Mouse (Mus musculus): ENCODE measurements at regions not wholly inside any gene's neighbourhood (a gene's known extent, or its start where the extent isn't known, plus 50 kb on each side); places are given as distances from the start of the nearest gene placed in this dataset.

GRCm38 (mm10) chr16:9285921-9286320 lies 456.0 kb downstream of the 1810013L24Rik start:
- no peaks in the 10 kb centered on the region for H3K27me3 ChIP-seq
- H3K4me3 ChIP-seq (replicated peaks): no peak overlapping the region
- H3K36me3 ChIP-seq: no peaks in the 10 kb centered on the region
- no peak for ATAC-seq (ENCODE audit: insufficient number of reproducible peaks, insufficient read depth, low FRiP score, low TSS enrichment, low read depth)
- H3K4me1 ChIP-seq (replicated peaks): no peaks in the 10 kb centered on the region
- WGBS: 86% methylated on average over 1 of the region's 1 CpGs
- H3K27ac ChIP-seq: no peak overlapping the region
- no peak overlapping the region for H3K4me2 ChIP-seq
- H3K9me3 ChIP-seq: no peaks in the 10 kb centered on the region
- no peak overlapping the region for H3K9ac ChIP-seq (replicated peaks)

DNA sequence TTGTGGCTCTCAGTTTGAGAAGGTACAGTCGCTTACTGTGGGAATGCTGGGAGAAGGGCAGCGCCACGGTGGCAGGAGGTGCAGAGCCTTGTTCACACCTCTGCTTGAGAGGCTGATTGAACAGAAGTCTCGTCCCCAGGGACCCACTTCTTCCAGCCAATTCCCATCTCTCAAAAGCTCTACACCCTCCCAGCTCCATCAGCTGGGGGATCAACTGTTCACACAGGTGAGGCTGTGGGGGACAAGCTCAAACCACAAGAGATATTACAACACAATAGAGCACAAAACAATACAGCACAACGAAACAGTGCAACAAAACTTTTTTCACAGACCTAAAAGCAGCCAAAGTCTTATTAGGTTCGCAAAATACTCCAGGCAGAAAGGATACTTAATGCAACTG lies 457.7 kb downstream of the 1810013L24Rik start:
- no peak overlapping the region for H3K4me3 ChIP-seq (replicated peaks)
- 77% methylated on average over 6 of the region's 6 CpGs for WGBS
- H3K4me2 ChIP-seq: no peak overlapping the region
- H3K27me3 ChIP-seq: no peaks in the 10 kb centered on the region
- H3K36me3 ChIP-seq: no peaks in the 10 kb centered on the region
- H3K9me3 ChIP-seq: no peaks in the 10 kb centered on the region
- no peak for ATAC-seq (ENCODE audit: insufficient number of reproducible peaks, insufficient read depth, low FRiP score, low TSS enrichment, low read depth)
- no peak overlapping the region for H3K9ac ChIP-seq (replicated peaks)
- no peak overlapping the region for H3K27ac ChIP-seq
- 0 out of 2 replicates have a peak, but pooled peaks cover 5% of the 10 kb centered on the region for H3K4me1 ChIP-seq (replicated peaks)

DNA sequence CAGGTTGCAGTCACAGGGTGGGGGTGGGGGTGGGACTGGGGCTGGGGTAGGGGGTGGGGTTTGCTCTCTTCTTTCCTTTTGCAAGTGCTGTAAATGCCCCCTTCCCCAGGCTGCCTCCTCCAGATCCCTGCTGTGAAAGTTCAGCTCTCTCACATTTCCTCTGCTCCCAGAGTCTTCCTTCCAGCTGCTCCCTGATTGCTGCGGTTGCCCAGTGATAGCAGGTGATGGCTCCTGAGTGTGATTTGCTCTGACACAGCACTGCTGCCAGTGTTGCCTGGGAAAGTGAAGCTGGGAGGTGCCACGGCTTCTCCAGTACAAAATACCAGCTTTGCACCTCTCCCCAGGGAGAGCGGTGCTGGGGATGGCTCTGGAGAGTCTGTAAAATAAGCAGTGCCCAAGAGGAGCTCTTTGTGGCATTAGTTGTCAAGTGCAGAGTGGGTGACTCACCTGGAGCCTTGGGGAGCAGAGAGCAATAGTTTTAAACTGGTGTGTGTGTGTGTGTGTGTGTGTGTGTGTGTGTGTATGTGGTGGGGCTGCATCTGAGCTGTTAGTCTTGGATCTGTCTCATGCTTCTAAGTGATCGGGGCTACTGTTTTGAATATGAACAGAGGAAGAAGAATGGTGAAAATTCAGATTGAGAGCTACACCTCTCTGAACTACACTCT lies 461.6 kb downstream of the 1810013L24Rik start:
- Histone ChIP-seq H3K4me1 (replicated peaks) (0 out of 2 replicates have a peak, but pooled peaks cover 5% of the 10 kb centered on the region), H3K27me3 (no peaks in the 10 kb centered on the region), H3K27ac (no peak overlapping the region), H3K9me3 (no peaks in the 10 kb centered on the region), H3K9ac (replicated peaks) (no peak overlapping the region), H3K4me2 (no peak overlapping the region), H3K36me3 (no peaks in the 10 kb centered on the region), H3K4me3 (replicated peaks) (no peak overlapping the region)
- 59% methylated on average over 4 of the region's 4 CpGs for WGBS
- ATAC-seq (ENCODE audit: insufficient number of reproducible peaks, insufficient read depth, low FRiP score, low TSS enrichment, low read depth): no peak

DNA sequence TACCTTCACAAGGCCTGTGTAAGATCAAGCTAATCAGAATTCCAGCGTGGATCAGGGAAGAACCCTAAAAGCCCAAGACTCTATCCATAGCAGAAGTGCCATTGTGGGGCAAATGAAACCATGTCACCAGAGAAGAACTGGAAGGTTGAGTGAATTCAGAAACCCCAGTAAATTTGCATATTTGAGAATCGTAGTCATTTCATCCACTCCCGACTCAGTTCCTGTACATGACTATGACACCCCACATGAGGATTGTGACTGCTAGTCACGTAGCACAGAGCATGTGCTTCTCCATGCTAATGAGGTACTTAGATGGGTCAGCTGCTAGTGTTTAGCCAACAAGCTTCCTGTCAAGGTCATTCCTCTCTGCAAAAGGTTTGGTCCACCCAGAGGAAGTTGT lies 473.2 kb downstream of the 1810013L24Rik start:
- WGBS: 91% methylated on average over 4 of the region's 4 CpGs
- H3K36me3 ChIP-seq: no peaks in the 10 kb centered on the region
- no peak overlapping the region for H3K4me2 ChIP-seq
- H3K9ac ChIP-seq (replicated peaks): no peak overlapping the region
- no peak overlapping the region for H3K4me3 ChIP-seq (replicated peaks)
- no peak overlapping the region for H3K27ac ChIP-seq
- H3K9me3 ChIP-seq: no peaks in the 10 kb centered on the region
- no peak for ATAC-seq (ENCODE audit: insufficient number of reproducible peaks, insufficient read depth, low FRiP score, low TSS enrichment, low read depth)
- no peaks in the 10 kb centered on the region for H3K27me3 ChIP-seq
- H3K4me1 ChIP-seq (replicated peaks): no peaks in the 10 kb centered on the region

GRCm38 (mm10) chr16:9304079-9304478 lies 474.2 kb downstream of the 1810013L24Rik start:
- no peak overlapping the region for H3K4me2 ChIP-seq
- no peaks in the 10 kb centered on the region for H3K36me3 ChIP-seq
- no peaks in the 10 kb centered on the region for H3K27me3 ChIP-seq
- H3K27ac ChIP-seq: no peak overlapping the region
- H3K9me3 ChIP-seq: no peaks in the 10 kb centered on the region
- H3K4me3 ChIP-seq (replicated peaks): no peak overlapping the region
- no peak overlapping the region for H3K9ac ChIP-seq (replicated peaks)
- no peaks in the 10 kb centered on the region for H3K4me1 ChIP-seq (replicated peaks)
- no peak for ATAC-seq (ENCODE audit: insufficient number of reproducible peaks, insufficient read depth, low FRiP score, low TSS enrichment, low read depth)
- 96% methylated on average over 1 of the region's 1 CpGs for WGBS

DNA sequence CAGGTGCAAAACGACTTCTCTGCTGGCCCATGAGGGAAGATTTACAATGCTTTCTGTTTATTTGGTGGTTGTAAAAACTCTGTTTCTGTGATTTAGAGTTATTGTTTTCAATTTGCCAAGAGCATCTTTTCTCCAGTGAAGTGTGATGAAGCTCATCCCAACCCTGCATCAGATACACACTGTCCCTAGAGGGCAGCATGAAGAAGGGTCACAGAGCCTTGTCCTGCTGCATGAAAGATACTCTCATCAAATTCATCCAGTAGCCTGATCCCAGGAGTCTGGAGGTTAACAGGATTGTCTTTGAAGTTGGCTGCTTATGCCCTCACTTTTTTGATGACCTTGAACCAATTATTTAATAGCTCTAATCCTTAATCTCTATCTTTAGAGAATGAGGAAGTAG lies 480.8 kb downstream of the 1810013L24Rik start:
- WGBS: 20% methylated on average over 1 of the region's 1 CpGs

DNA sequence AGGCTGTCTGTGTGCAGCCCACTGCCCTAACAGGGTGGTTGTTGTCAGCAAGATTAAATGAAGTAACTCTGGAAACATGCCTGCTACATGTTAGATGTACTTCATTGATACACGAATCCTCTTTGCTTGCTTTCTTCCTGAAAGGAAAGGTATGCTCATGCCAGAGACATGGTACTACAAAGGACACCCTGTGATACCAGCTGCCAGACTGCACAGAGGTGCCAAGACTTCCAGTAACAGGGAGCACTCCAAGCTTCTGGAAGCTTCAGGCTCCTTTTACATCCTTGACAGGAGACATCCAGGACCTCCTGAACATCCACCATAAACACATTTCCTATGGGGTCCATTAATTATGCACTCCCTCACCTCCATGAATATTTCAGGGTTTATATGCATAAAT lies 505.7 kb downstream of the 1810013L24Rik start:
- no peaks in the 10 kb centered on the region for H3K4me1 ChIP-seq (replicated peaks)
- no peak for ATAC-seq (ENCODE audit: insufficient number of reproducible peaks, insufficient read depth, low FRiP score, low TSS enrichment, low read depth)
- WGBS: 85% methylated on average over 1 of the region's 1 CpGs
- no peak overlapping the region for H3K4me2 ChIP-seq
- no peak overlapping the region for H3K9ac ChIP-seq (replicated peaks)
- H3K4me3 ChIP-seq (replicated peaks): no peak overlapping the region
- H3K9me3 ChIP-seq: no peaks in the 10 kb centered on the region
- H3K36me3 ChIP-seq: no peaks in the 10 kb centered on the region
- H3K27ac ChIP-seq: no peak overlapping the region
- no peaks in the 10 kb centered on the region for H3K27me3 ChIP-seq

More for the DNA sequence above, 480.8 kb downstream of the 1810013L24Rik start:
- H3K27me3 ChIP-seq: no peaks in the 10 kb centered on the region
- no peak overlapping the region for H3K4me3 ChIP-seq (replicated peaks)
- no peaks in the 10 kb centered on the region for H3K36me3 ChIP-seq
- no peaks in the 10 kb centered on the region for H3K9me3 ChIP-seq
- no peaks in the 10 kb centered on the region for H3K4me1 ChIP-seq (replicated peaks)
- ATAC-seq (ENCODE audit: insufficient number of reproducible peaks, insufficient read depth, low FRiP score, low TSS enrichment, low read depth): no peak
- no peak overlapping the region for H3K27ac ChIP-seq
- no peak overlapping the region for H3K4me2 ChIP-seq
- no peak overlapping the region for H3K9ac ChIP-seq (replicated peaks)

DNA sequence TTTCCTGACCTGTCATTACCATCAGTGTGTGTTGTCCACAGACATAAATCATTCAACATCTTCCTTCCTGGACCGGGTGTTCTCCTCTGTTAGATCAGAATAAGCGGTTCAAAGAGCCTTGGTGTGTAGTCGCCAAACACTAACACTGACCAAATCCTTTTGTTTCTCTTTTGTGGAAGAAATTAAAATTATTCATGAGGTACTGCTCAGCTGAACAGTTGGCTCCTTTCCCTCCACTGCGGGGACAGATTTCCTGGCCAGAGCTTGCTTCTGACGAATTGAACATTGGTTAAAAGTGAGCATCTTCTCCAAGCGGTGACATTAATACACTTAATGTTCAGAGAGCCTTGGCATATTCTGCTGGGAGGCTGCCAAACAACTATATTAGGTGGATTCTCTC lies 506.2 kb downstream of the 1810013L24Rik start:
- Histone ChIP-seq H3K27me3 (no peaks in the 10 kb centered on the region), H3K9ac (replicated peaks) (no peak overlapping the region), H3K9me3 (no peaks in the 10 kb centered on the region), H3K4me2 (no peak overlapping the region), H3K36me3 (no peaks in the 10 kb centered on the region), H3K27ac (no peak overlapping the region), H3K4me3 (replicated peaks) (no peak overlapping the region), H3K4me1 (replicated peaks) (no peaks in the 10 kb centered on the region)
- WGBS: 89% methylated on average over 6 of the region's 6 CpGs
- no peak for ATAC-seq (ENCODE audit: insufficient number of reproducible peaks, insufficient read depth, low FRiP score, low TSS enrichment, low read depth)

DNA sequence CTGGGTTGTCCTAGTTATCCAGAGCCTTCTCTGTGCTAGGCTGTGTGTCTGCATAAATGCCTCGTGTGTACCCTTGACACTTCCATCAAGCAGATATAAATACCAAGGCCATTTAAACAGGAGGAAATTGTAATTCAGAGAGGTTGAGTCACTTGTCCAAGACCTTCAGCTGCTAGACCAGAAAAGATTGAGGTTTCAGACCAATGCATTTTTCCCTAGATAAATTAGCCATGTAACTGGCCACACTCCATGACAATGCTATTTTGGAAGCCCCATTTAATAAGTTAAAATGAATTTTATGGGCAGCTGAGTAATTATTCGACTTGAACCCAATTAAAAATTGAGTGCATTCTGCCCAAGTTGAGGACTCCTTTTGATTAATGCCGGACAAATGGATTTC lies 509.6 kb downstream of the 1810013L24Rik start:
- no peak overlapping the region for H3K4me2 ChIP-seq
- no peaks in the 10 kb centered on the region for H3K36me3 ChIP-seq
- 74% methylated on average over 3 of the region's 3 CpGs for WGBS
- no peak overlapping the region for H3K27ac ChIP-seq
- no peak overlapping the region for H3K9ac ChIP-seq (replicated peaks)
- no peaks in the 10 kb centered on the region for H3K9me3 ChIP-seq
- no peak overlapping the region for H3K4me3 ChIP-seq (replicated peaks)
- no peak for ATAC-seq (ENCODE audit: insufficient number of reproducible peaks, insufficient read depth, low FRiP score, low TSS enrichment, low read depth)
- H3K4me1 ChIP-seq (replicated peaks): no peaks in the 10 kb centered on the region
- H3K27me3 ChIP-seq: no peaks in the 10 kb centered on the region

DNA sequence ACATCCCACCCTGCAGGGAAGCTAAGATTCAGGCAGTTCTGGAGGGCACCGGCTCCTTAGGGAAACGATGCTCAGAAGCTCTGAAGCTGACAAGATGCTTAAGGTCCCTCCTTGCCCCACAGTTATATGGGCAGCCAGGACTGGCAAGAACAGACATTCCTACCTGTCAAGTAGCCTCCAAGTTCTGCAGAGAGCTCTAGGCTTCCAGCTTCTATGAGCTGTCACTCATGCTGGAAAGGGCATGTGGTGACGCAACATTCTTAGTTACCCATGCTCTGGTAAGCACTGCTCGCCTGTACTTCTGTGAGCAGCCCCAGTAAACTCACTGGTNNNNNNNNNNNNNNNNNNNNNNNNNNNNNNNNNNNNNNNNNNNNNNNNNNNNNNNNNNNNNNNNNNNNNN lies 511.3 kb downstream of the 1810013L24Rik start:
- Histone ChIP-seq H3K27me3 (no peaks in the 10 kb centered on the region), H3K36me3 (no peaks in the 10 kb centered on the region), H3K27ac (no peak overlapping the region), H3K4me3 (replicated peaks) (no peak overlapping the region), H3K4me2 (no peak overlapping the region), H3K9me3 (no peaks in the 10 kb centered on the region), H3K9ac (replicated peaks) (no peak overlapping the region), H3K4me1 (replicated peaks) (no peaks in the 10 kb centered on the region)
- no peak for ATAC-seq (ENCODE audit: insufficient number of reproducible peaks, insufficient read depth, low FRiP score, low TSS enrichment, low read depth)
- WGBS: 90% methylated on average over 4 of the region's 4 CpGs

DNA sequence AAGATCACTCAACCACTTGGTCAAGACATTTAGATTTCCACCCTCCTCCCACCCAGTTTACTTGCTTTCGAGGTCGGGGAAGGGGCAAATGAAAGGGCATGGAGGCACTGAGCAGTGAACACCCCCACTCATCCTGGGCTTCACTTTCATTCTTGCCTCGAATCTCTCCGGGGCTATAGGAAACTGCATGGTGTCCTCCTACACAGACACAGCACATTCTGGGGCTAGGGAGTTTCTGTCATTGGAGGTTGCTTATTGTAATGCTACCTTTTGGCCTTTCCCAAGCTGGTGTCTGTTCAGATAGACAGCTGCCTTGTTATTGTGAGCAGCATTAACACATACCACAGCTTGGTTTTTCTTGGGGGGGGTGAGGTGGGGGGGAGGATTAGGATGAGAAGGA lies 523.9 kb downstream of the 1810013L24Rik start:
- no peak overlapping the region for H3K9ac ChIP-seq (replicated peaks)
- H3K27me3 ChIP-seq: 0 out of 2 replicates have a peak, but pooled peaks cover 2% of the 10 kb centered on the region
- 89% methylated on average over 4 of the region's 4 CpGs for WGBS
- no peak overlapping the region for H3K27ac ChIP-seq
- no peaks in the 10 kb centered on the region for H3K36me3 ChIP-seq
- no peaks in the 10 kb centered on the region for H3K4me1 ChIP-seq (replicated peaks)
- no peak overlapping the region for H3K4me2 ChIP-seq
- no peak for ATAC-seq (ENCODE audit: insufficient number of reproducible peaks, insufficient read depth, low FRiP score, low TSS enrichment, low read depth)
- H3K4me3 ChIP-seq (replicated peaks): no peak overlapping the region
- 0 out of 2 replicates have a peak, but pooled peaks cover 3% of the 10 kb centered on the region for H3K9me3 ChIP-seq

All from limb, embryonic 12.5 days (tissue).